Mouse (Mus musculus) lung, postnatal 4 days (tissue): ENCODE results near the gene Cd52.

Source experiments
- DNase-seq, 2 experiments: peaks; one replicate each; pipeline ENCODE4 v3.0.0; 2021

The Cd52 gene

DNA sequence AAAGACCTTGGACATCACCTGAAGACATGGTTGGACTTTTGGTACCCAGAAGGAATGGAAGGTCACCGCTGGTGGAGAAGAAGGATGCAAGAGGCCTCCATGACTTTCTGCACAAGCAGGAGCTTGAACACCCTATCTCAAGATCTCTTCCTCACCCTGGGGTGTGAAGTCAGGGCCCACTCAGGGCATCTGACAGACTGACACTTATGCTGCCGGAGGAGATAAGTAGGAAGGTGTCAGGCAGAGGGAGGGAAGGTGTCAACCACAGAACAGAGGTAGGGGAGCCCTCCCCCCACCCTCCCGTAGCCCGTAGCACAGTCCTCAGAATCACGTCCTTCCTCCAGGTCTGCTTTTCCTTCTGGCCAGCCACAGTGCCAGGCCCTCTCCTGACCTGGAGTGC is 47.2 kb downstream of the Cd52 start:
- no peak for DNase-seq

- no peak for DNase-seq
Observed at GRCm38 (mm10) chr4:134043041-134043440, 51.8 kb downstream of the Cd52 start.

- peak; percentile 37 to 67 for DNase-seq
Observed at GRCm38 (mm10) chr4:134041317-134042123, 53.4 kb downstream of the Cd52 start.

- DNase-seq, result peak; percentile 67 to 80
Observed at GRCm38 (mm10) chr4:134035953-134036352, 58.9 kb downstream of the Cd52 start.
